Mouse (Mus musculus) cerebellum, adult 18-20 months (tissue): ENCODE measurements around the gene Idh3a.
A peak's percentile ranks its signal among the peaks of the same experiment; 100 is the strongest.
"Not testable (repeated sequence)": the region's sequence is repeated elsewhere in the genome, so short reads cannot be mapped to it uniquely, and the experiment has no call there.

Source experiments
- DNase-seq, 2 experiments: peaks; one replicate each; pipeline ENCODE4 v3.0.0; 2021

Gene Idh3a

DNA sequence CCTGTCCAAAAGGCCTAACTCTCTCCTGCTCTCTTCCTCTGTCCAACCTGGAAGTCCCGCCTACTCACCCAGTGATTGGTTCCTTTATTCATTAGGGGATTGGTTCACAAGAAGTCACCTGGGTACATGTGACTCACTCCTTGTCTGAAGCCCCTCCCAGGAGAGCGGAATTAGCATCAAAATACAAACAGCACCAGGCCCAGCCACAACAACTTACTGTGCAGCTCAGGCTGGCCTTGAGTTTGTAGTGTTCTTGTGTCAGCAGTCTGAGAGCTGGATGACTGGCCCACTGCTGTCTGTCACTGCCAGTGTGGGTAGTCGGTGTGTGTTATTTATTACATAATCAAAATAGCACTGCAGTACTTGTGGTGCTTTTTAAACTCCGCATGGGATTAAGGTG lies 7.5 kb downstream of the Idh3a start:
- not testable (repeated sequence) for DNase-seq

GRCm38 (mm10) chr9:54596752-54597465 lies 10.8 kb downstream of the Idh3a start:
- DNase-seq, result no peak

- DNase-seq, result no peak
Measured at GRCm38 (mm10) chr9:54602386-54602785, 16.3 kb downstream of the Idh3a start.

DNA sequence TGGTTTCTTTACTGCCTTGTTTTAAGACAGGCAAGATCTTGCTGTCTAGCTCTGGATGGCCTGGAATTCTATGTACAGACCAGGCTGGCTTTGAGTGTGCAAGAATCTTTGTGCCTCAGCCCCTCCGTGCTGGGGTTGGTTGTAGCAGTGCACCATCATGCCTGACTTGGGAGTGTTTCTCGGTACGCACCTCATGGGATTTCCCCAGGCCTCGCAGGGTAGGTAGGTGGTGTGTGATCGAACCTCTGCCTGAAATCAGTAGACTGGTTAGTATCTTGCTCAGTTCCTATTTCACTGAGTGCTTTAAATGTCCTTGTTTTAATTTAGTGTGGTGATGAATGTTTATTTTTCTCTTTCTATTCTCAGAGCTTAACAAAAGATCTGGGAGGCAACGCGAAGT lies 16.8 kb downstream of the Idh3a start:
- no peak for DNase-seq

- DNase-seq, result no peak
Measured at GRCm38 (mm10) chr9:54604131-54604654, 18.1 kb downstream of the Idh3a start.

DNA sequence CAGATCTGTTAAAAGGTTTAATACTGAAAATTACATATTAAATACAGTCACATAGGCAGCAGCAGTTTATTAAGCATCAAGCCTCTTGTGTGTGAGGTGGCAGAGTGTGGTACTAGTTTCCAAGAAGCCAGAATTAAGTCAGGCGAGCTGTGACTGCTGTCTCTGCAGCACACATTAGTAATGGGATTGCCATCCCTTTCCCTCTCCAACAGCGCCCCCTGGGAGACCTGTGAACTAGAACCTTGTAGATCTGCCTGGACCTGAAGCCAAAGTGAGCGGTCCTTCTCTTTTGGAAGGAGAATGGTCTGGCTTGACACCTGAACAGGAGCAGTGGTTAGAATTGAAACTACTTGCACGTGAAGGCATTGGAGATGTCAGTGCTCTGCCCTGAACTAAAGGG lies 18.8 kb downstream of the Idh3a start:
- peak; percentile 61 to 68 for DNase-seq

DNA sequence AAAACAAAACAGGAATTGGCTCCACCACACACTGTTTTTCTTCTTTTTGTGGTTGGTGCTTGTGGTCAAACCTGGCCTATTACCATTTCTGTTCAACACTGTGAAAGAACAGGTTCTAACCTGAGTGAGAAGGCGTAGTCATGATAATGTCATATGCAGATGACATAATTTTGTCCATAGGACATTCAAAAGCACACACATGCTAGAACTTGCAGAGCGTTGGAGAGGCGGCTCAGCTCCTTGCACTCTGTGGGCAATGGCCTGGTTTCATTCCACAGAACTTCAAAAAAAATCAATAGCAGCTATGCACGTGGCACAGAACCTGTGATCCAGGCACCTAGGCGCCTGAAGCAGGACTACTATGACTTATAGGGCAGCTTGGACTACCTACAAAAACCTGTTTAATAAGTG lies 26.7 kb downstream of the Idh3a start:
- no peak for DNase-seq

- peak; percentile 18 to 46 for DNase-seq
Measured at GRCm38 (mm10) chr9:54614182-54614850, 28.2 kb downstream of the Idh3a start.

DNA sequence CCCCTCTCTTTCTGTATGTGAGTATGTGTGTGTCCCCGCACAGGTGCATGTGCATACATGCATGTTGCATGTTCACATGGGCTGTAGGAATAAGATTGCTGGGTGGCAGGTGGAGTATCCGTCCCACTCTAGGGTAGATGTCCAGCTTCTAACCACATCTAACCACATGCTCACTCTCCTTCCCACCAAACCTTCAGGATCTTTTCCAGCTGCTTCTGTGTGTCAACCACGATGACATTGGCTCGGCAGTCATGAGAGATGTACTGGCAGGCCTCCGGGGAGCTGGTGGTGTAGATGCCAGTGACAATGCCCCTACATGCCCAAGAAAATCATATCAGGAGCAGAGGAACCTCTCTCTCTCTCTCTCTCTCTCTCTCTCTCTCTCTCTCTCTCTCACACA lies 41.1 kb downstream of the Idh3a start:
- DNase-seq, result no peak

- DNase-seq, result peak; percentile 19 to 39
Measured at GRCm38 (mm10) chr9:54628752-54629151, 42.6 kb downstream of the Idh3a start.

- peak; percentile 35 to 36 for DNase-seq
Measured at GRCm38 (mm10) chr9:54629613-54630261, 43.6 kb downstream of the Idh3a start.

DNA sequence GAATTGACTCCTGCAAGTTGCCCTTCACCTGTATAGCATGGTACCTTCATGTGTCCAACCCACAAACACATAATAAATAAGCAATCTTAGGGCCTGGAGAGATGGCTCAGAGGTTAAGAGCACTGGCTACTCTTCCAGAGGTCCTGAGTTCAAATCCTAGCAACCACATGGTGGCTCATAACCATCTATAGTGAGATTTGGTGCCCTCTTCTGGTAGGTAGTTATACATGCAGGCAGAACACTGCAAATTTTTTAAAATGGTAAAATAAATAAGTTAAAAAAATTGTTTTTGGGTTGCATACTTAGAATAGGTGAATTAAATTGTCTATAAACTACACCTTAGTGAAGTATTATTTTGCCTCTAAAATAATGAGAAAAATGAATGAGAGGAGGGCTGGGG lies 44.8 kb downstream of the Idh3a start:
- no peak for DNase-seq

- DNase-seq, result no peak
Measured at GRCm38 (mm10) chr9:54633401-54633800, 47.3 kb downstream of the Idh3a start.

DNA sequence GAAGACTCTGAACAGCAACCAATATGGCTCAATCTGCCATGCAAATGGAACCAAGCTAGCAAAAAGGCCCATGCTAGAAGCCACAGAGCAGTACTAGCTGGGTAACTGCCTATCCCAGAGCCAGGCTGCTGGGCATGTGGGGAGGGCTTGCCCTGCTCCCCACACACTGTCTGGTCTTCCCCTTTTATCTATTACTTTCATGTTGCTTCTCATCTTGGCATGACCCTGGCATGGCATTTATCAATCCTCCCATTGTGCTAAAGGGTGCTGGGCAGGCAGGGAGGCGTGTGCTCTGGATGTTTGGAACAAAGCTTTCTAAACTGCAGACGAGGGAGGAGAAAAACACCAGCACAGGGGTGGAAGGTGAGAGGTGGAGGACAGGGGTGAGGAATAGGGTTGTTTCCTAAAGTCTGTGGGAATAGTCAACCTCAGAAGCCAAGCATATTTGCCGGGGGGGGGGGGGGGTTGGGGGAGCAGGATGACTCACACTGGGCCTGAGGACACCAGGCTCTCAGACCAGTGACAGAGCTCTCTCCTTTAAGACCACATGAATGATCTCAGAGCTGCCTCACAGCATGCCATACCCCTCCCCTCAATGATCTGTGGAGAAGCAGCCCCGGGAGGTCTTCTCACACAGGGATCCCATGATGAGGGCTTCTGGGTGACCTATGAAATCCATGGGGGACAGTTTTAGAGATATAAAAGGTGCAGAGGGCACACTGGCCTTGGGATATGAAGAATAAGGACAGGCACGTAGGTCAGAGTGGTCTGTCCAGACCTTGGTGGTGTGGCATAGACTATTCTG lies 51.6 kb downstream of the Idh3a start:
- no peak for DNase-seq

- no peak for DNase-seq
Measured at GRCm38 (mm10) chr9:54639192-54639591, 53.1 kb downstream of the Idh3a start.

- no peak for DNase-seq
Measured at GRCm38 (mm10) chr9:54641548-54641947, 55.4 kb downstream of the Idh3a start.

DNA sequence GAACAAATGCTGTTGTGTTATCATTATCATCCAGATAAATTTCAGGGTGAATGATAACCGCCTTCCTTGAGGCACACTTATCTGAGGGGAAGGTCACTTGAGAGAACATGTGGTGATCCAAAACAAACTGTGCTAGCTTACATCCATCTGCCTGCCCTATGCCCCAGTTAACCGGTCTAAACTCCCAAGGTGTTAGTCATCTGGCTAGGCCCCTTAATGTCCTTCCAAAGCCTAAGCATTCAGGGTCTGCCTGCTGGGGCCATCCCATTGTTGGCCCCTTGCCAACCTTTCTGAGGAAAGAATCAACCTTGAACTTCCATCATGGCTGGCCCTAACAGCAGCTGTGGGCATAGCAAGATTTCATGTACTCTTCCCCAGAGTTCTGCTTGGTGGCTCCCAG lies 56.0 kb downstream of the Idh3a start:
- DNase-seq, result no peak

- no peak for DNase-seq
Measured at GRCm38 (mm10) chr9:54642556-54642955, 56.4 kb downstream of the Idh3a start.

DNA sequence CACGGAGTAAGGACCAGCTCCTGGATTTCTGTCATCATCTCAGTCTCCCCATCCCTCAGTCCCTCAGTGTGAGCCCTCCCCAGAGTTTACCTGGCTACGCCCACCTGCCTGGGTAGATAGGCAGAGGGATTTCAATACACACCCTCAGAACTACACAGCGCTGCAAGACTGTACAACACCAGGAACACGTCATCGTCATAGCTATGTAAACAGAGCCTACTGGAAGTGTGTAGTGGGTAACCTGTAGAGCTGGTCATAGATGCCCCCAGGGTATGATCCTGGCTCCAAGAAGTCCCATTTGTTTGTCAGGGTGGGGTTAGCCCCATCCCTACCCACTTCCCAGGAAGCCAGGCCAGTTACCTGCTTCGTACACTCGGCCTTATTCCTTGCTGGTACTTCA lies 57.0 kb downstream of the Idh3a start:
- DNase-seq, result no peak

- DNase-seq, result no peak
Measured at GRCm38 (mm10) chr9:54645530-54645929, 59.4 kb downstream of the Idh3a start.

DNA sequence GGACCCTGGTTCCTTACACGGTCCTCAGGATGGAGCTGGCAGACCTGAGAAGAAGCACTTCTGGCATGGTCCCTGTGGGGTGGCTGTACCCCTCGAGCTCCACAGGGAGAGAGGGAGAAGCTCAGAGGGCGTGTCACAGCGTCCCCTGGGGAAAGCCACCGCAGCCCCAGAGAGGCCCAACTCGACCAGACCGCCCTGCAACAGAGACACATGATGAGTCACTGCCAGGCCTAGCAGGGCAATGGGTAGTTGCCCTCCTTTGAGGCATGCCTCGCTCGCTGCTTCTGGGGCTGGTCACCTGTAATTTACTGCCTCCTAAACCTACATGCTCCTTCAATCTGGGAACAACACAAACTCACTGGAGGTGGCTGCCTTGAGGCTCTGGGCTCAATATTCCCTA lies 60.1 kb downstream of the Idh3a start:
- DNase-seq, result no peak

DNA sequence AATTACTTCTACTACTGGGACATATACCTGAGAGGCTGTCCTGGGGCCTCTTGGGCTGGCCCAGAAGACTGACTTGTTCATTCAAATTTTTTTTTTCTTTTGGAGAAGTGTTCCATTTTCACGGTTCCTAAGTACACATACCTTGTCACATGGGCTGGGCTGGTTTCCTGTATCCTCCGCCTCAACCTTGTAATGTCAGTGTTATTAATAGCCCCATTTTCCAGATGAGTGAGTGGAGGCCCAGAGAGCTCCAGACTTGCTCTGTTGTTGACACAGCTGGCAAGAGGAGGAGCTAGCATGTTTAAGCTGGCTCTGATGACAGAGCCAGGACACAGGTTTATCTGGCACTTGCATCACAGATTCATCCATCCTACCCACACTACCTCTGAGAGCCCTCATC lies 61.3 kb downstream of the Idh3a start:
- DNase-seq, result no peak

- no peak for DNase-seq
Measured at GRCm38 (mm10) chr9:54649360-54649759, 63.2 kb downstream of the Idh3a start.
